Mouse (Mus musculus) neural tube, embryonic 13.5 days (tissue): ENCODE data around the gene Btnl4. TPM values are rescaled to one million over a fixed set of nuclear protein-coding genes. Genes with fewer than 3 reads are reported as not detected.
"Not testable (repeated sequence)": the region's sequence is repeated elsewhere in the genome, so short reads cannot be mapped to it uniquely, and the experiment has no call there.

Experiments used
- ATAC-seq: fragments of 200-750 bp; cut with Nextera tagmentation; 2 replicates; pipeline ENCODE4 v1.8.0; 2017; ENCODE audit warnings: low read depth, mild to moderate bottlenecking, moderate TSS enrichment, moderate library complexity
- H3K27ac ChIP-seq: fragments of 300-500 bp; sonication (generic); replicated peaks from 2 replicates; pipeline ENCODE4 v1.5.1; 2015; ENCODE audit warnings: moderate library complexity, mild to moderate bottlenecking, inconsistent platforms
- H3K27me3 ChIP-seq: fragments of 300-500 bp; sonication (generic); 2 replicates; pipeline ENCODE4 v1.6.1; 2015; ENCODE audit warnings: mild to moderate bottlenecking, inconsistent platforms
- H3K36me3 ChIP-seq: fragments of 300-500 bp; sonication (generic); 2 replicates; pipeline ENCODE4 v1.6.1; 2015; ENCODE audit warnings: mild to moderate bottlenecking, inconsistent platforms
- H3K4me1 ChIP-seq: fragments of 300-500 bp; sonication (generic); replicated peaks from 2 replicates; pipeline ENCODE4 v1.6.1; 2015; ENCODE audit warnings: inconsistent platforms
- H3K4me2 ChIP-seq: fragments of 300-500 bp; sonication (generic); 2 replicates; pipeline ENCODE4 v1.6.1; 2015; ENCODE audit warnings: inconsistent platforms, mild to moderate bottlenecking, moderate library complexity
- H3K4me3 ChIP-seq: fragments of 300-500 bp; sonication (generic); 2 replicates; pipeline ENCODE4 v1.5.1; 2015; ENCODE audit warnings: mild to moderate bottlenecking, inconsistent platforms
- H3K9ac ChIP-seq: fragments of 300-500 bp; sonication (generic); 2 replicates; pipeline ENCODE4 v1.6.1; 2015; ENCODE audit warnings: moderate library complexity, mild to moderate bottlenecking, inconsistent platforms
- H3K9me3 ChIP-seq: fragments of 300-500 bp; sonication (generic); 2 replicates; pipeline ENCODE4 v1.6.1; 2016; ENCODE audit warnings: inconsistent platforms
- WGBS: fragments of 180-500 bp; shearing (Covaris S2); methylation state at CpG from one replicate; pipeline ENCODE4 v1.1.7; 2015; 5-methylcytosine and 5-hydroxymethylcytosine counted together
- polyA plus RNA-seq: library from polyadenylated mRNA; unstranded; fragments of >200 nt; fragmentation: Nextera tagmentation; extraction: Ambion mirVana; gene quantifications from 2 replicates; pipeline ENCODE4 v1.2.1, GENCODE M21; 2015

Gene Btnl4
- polyA plus RNA-seq, 1 experiment from 2014 or later, result not detected

DNA sequence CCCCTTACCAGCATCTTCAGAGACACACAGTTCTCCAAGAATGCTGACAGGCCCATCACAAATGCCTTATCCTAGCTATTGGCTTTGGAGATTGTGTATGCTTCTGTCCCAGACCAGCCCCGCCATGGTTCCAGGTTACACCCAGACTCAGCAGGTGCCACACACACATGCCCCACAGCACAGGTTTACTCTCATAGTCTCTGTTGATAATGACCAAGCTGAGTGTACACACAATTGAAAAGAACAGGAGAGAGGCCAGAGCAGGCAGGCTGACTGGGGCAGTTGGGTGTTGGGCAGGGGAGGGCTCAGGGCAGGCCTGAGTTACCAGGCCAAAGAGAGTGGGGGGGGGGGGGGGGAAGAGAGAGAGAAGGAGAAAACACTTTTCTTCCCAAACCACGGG lies 691 bp downstream of the Btnl4 start:
- WGBS, result 89% methylated on average over 1 of the region's 2 CpGs
- H3K4me1 ChIP-seq, result no peaks in the 10 kb centered on the region
- no peak overlapping the region for H3K9ac ChIP-seq
- no peaks in the 10 kb centered on the region for H3K9me3 ChIP-seq
- H3K36me3 ChIP-seq, result no peaks in the 10 kb centered on the region
- no peak overlapping the region for H3K4me3 ChIP-seq
- H3K27me3 ChIP-seq, result no peaks in the 10 kb centered on the region
- H3K27ac ChIP-seq, result no peak overlapping the region
- H3K4me2 ChIP-seq, result no peak overlapping the region
- ATAC-seq, result no peak

DNA sequence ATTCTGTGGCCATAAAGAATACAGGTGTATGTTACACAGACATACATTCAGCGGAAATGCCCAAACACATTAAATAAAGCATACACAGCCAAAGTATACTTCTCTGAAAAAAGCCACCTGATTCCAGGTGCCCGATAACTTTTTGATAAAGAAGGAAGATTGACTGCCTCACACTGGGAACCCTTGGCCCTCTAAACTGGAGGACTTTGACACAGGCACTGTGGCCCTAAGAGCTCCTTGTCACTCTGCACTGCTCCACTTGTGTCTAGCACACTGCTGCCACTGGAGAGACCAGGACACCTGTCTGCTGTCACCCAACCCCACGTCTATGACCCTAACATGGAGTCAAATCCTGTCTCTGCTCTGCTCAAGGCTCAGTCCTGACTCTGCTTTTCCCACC lies 2.1 kb downstream of the Btnl4 start:
- Histone ChIP-seq H3K9ac (no peak overlapping the region), H3K9me3 (no peaks in the 10 kb centered on the region), H3K4me3 (no peak overlapping the region), H3K36me3 (no peaks in the 10 kb centered on the region), H3K27me3 (no peaks in the 10 kb centered on the region), H3K27ac (no peak overlapping the region), H3K4me2 (no peak overlapping the region), H3K4me1 (no peaks in the 10 kb centered on the region)
- no peak for ATAC-seq
- 84% methylated on average over 3 of the region's 3 CpGs for WGBS

DNA sequence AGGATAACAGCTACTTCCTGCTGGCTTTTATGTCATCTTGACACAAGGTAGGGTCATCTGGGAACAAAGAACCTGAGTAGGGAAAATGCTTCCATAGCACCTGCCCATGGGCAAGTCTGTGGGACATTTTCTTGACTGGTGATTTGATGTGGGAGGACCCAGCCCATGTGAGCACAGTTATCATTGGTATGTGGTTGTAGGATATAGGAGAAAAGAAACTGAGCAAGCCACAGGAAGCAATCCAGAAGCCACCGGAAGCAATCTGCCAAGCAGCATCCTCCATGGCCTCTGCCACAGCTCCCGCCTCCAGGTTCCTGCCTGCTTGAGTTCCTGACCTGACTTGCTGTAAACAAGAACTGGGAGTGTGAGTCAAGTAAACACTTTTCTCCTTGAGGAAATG lies 6.6 kb downstream of the Btnl4 start:
- no peaks in the 10 kb centered on the region for H3K4me1 ChIP-seq
- H3K27me3 ChIP-seq, result no peaks in the 10 kb centered on the region
- H3K4me2 ChIP-seq, result no peak overlapping the region
- ATAC-seq, result no peak
- H3K36me3 ChIP-seq, result no peaks in the 10 kb centered on the region
- no peaks in the 10 kb centered on the region for H3K9me3 ChIP-seq
- no peak overlapping the region for H3K9ac ChIP-seq
- H3K27ac ChIP-seq, result no peak overlapping the region
- H3K4me3 ChIP-seq, result no peak overlapping the region
- WGBS, result 84% methylated on average over 2 of the region's 2 CpGs

DNA sequence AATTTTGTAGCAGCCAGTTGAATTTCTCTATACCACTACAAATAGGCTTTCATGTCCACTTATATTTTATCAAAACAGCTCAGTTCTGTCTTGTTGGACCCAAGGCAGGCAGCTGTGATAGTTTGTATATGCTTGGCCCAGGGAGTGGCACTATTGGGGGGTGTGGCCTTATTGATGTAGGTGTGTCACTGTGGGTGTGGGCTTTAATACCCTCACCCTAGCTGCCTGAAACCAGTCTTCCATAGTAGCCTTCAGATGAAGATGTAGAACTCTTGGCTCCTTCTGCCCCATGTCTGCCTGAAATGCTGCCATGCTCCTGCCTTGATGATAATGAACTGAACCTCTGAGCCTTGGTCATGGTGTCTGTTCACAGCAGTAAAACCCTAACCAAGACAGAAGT lies 11.2 kb downstream of the Btnl4 start:
- H3K27me3 ChIP-seq, H3K27ac ChIP-seq, H3K36me3 ChIP-seq, ATAC-seq, H3K4me3 ChIP-seq, H3K4me1 ChIP-seq, H3K9ac ChIP-seq, H3K4me2 ChIP-seq, H3K9me3 ChIP-seq: not testable (repeated sequence)

DNA sequence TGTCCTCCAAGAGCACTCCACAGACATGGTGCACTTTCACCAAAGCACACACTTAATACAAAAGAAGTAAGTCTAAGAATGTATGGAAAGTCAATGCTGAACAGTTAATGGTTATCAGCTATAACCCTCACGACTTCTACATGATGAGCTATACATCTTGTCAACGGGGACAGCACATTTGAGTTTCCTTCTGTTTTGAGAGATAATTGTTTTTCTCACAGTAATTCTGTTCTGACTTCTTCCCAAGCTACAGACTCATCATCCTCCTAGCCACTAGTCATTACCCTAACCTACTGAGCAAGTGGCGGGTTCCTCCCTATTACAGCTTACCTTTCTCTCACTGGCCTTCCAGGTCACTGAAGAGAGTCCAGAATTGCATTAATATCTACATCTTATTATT lies 17.9 kb downstream of the Btnl4 start:
- no peak overlapping the region for H3K4me2 ChIP-seq
- H3K9ac ChIP-seq, result no peak overlapping the region
- WGBS, result 90% methylated on average over 3 of the region's 3 CpGs
- no peak overlapping the region for H3K4me3 ChIP-seq
- ATAC-seq, result no peak
- H3K36me3 ChIP-seq, result no peaks in the 10 kb centered on the region
- no peaks in the 10 kb centered on the region for H3K4me1 ChIP-seq
- H3K9me3 ChIP-seq, result no peaks in the 10 kb centered on the region
- no peak overlapping the region for H3K27ac ChIP-seq
- H3K27me3 ChIP-seq, result no peaks in the 10 kb centered on the region

DNA sequence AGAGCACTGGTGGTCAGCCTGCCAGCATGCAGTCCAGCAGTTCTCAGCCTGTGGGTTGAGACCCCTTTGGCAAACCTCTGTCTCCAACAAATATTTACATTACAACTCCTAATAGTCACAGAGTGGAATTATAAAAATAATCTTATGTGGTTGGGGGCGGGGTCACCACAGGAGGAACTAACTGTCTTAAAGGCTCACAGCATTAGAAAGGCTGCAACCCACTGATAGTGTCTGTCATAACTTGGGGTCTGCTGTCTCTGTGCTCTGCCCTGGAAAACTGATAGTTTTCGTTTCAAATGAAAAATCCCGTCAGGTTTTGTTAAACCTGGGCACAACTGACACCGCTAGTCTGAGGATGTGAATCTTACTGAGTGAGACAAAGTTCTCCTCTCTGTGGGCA lies 19.4 kb downstream of the Btnl4 start:
- Histone ChIP-seq H3K36me3 (no peaks in the 10 kb centered on the region), H3K4me3 (no peak overlapping the region), H3K27ac (no peak overlapping the region), H3K4me2 (no peak overlapping the region), H3K4me1 (no peaks in the 10 kb centered on the region), H3K9me3 (no peaks in the 10 kb centered on the region), H3K9ac (no peak overlapping the region), H3K27me3 (no peaks in the 10 kb centered on the region)
- 82% methylated on average over 4 of the region's 4 CpGs for WGBS
- ATAC-seq, result no peak

DNA sequence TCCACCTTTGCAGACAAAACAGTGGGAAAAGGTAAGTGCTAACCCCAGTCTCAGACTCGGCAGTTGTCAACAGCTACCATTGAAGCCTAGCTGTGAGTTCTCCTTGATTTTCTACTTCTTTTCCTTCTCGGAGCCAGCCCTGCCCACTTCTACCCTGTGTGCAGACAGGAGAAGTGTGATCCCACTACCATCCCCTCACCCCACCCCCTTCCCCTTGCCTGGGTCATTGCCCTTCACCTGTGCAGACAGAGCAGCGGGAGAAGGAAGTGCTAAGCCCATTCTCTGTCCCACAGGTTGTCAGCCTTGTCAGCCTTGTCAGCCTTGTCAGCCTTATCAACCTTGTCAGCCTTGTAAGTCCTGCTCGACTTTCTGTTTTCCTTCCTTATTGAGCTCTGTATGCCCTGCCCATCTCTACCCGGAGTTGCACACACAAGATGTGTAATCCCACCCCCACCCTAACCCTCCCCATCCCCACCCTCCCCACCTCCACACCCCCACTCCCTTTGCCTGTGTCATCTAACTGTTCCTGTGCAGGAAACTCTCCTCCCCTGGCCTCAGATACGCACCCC lies 28.6 kb downstream of the Btnl4 start:
- Histone ChIP-seq H3K36me3 (no peaks in the 10 kb centered on the region), H3K27me3 (no peaks in the 10 kb centered on the region), H3K9me3 (no peaks in the 10 kb centered on the region), H3K4me2 (no peak overlapping the region), H3K9ac (no peak overlapping the region), H3K27ac (no peak overlapping the region), H3K4me1 (no peaks in the 10 kb centered on the region), H3K4me3 (no peak overlapping the region)
- WGBS, result 76% methylated on average over 6 of the region's 6 CpGs
- ATAC-seq, result no peak

DNA sequence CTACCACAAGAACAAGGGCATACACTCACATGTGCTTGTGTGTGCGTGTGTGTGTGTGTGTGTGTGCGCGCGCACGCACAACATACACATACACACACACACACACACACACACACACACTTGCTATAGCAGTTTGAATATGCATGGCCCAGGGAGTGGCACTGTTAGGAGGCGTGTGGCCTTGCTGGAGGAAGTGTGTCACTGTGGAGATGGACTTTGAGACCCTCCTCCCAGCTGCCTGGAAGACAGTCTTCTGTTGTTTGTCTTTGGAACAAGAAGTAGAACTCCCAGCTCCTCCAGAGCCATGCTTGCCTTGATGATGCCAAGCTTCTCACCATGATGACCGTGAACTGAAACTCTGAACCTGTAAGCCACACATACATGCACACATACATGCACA lies 35.1 kb downstream of the Btnl4 start:
- no peak overlapping the region for H3K27ac ChIP-seq
- no peaks in the 10 kb centered on the region for H3K27me3 ChIP-seq
- no peak for ATAC-seq
- no peak overlapping the region for H3K4me3 ChIP-seq
- no peak overlapping the region for H3K4me2 ChIP-seq
- H3K36me3 ChIP-seq, result no peaks in the 10 kb centered on the region
- H3K4me1 ChIP-seq, result no peaks in the 10 kb centered on the region
- 88% methylated on average over 7 of the region's 7 CpGs for WGBS
- H3K9me3 ChIP-seq, result no peaks in the 10 kb centered on the region
- H3K9ac ChIP-seq, result no peak overlapping the region

DNA sequence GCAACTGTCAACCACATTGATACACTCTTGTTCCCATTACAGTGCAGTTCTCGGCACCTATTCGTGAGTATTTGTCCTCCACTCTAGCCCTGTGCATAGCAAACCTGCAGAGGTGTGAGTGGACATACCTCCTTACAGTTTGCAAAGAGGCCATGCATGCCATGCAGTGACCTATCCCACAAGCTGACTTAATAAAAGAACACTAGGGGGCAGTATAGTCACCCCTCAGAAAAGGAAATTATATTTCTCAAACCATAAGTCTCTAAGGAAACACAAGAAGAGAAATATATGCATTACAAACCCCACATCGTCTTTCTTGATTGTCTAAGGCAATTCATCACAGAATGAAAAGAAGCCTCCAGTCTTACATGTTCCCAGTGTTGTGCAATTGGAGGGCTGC lies 37.3 kb downstream of the Btnl4 start:
- Histone ChIP-seq H3K4me2 (no peak overlapping the region), H3K27me3 (no peaks in the 10 kb centered on the region), H3K36me3 (no peaks in the 10 kb centered on the region), H3K27ac (no peak overlapping the region), H3K4me1 (no peaks in the 10 kb centered on the region), H3K9me3 (no peaks in the 10 kb centered on the region; the same call in 1 of the 2 replicates), H3K4me3 (no peak overlapping the region), H3K9ac (no peak overlapping the region)
- WGBS, result 52% methylated on average over 3 of the region's 3 CpGs
- no peak for ATAC-seq

DNA sequence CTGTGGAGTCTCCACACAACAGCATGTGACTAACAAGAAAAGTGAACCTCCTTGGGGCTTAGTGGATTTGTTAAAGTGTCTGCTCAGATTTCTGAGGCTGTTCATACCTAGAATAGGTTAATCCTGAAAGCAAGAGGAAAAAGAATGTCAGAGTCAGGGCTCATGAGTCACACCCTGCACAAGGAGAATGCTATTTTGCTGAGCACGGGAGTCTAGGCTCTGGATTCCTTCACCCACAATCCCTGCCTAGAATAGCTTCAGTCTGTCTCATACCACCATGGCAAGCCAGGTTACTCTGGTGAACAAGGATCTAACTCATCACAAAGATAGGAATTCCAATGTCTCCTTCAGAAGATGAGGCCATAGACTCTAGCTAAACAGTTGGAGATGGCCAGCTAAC lies 38.5 kb downstream of the Btnl4 start:
- no peaks in the 10 kb centered on the region for H3K4me1 ChIP-seq
- no peaks in the 10 kb centered on the region for H3K27me3 ChIP-seq
- no peak overlapping the region for H3K9ac ChIP-seq
- ATAC-seq, result no peak
- H3K4me2 ChIP-seq, result no peak overlapping the region
- H3K27ac ChIP-seq, result no peak overlapping the region
- WGBS, result 76% methylated on average over 1 of the region's 1 CpGs
- H3K4me3 ChIP-seq, result no peak overlapping the region
- H3K36me3 ChIP-seq, result no peaks in the 10 kb centered on the region
- no peaks in the 10 kb centered on the region; the same call in 1 of the 2 replicates for H3K9me3 ChIP-seq

DNA sequence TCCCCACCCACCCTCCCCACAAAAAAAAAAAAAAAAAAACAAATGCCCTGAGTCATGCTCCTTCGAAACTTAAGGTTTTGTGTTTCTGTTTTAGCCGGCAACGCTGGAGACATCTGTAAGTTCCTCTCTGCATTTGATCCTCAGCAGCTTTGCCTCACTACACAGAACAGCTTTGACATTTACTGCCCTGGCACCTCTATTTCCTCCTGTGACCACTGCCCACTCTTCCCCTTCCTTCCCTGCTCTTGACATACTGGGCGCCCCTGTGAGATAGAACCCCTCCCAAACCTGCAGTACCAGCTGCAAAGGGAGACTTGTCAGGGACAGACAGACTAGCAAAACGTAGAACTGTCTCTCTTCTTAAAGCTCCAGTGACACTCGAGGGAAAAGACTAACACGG lies 39.5 kb downstream of the Btnl4 start:
- Histone ChIP-seq H3K4me3 (no peak overlapping the region), H3K4me1 (no peaks in the 10 kb centered on the region), H3K36me3 (no peaks in the 10 kb centered on the region), H3K9me3 (no peaks in the 10 kb centered on the region; the same call in 1 of the 2 replicates), H3K9ac (no peak overlapping the region), H3K27me3 (no peaks in the 10 kb centered on the region), H3K27ac (no peak overlapping the region), H3K4me2 (no peak overlapping the region)
- 68% methylated on average over 7 of the region's 7 CpGs for WGBS
- no peak for ATAC-seq

DNA sequence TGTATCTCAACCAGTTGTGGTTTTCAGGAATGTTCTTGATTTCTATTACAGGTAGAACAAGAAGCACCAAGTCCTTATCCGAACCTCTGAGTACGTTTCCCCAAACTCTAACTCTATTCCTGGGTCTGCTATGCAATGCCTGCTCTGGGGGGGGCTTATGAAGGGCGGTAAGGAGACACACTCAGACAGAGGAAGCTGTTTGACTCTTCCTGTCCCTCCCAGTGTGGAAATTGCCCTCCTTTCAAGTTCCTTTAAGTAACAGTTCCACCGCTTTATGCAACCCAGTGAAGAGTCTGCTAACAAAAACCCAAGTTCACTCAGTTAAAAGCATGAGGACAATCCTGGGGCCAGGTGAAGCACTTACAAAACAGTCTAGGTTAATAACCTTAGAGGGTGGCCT lies 40.0 kb downstream of the Btnl4 start:
- Histone ChIP-seq H3K27me3 (no peaks in the 10 kb centered on the region), H3K4me3 (no peak overlapping the region)
- 65% methylated on average over 4 of the region's 4 CpGs for WGBS

DNA sequence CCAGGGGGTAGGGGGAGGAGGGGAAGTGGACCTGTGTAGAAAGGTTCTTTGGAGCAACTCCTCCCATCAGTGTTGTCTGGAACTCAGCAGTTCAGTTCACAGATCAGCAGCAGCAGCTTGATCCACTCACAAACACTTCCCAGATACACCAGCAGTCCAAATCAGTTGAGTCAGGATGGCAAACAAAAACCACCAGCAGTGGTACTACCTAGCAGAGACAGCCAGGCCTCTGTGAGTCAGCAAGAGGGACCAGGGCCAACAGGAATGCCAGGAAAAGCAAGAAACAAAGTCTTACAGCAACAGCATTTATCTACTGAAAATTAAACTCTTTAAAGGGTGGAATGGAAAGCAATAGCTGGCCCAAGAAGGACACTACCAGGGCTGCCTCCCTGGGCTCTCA lies 49.5 kb downstream of the Btnl4 start:
- Histone ChIP-seq H3K4me3 (no peak overlapping the region), H3K4me1 (no peaks in the 10 kb centered on the region), H3K9ac (no peak overlapping the region), H3K27ac (no peak overlapping the region), H3K27me3 (no peaks in the 10 kb centered on the region), H3K36me3 (no peaks in the 10 kb centered on the region), H3K9me3 (no peaks in the 10 kb centered on the region), H3K4me2 (no peak overlapping the region)
- no peak for ATAC-seq

More for the DNA sequence above, 40.0 kb downstream of the Btnl4 start:
- no peak for ATAC-seq
- no peak overlapping the region for H3K4me2 ChIP-seq
- H3K4me1 ChIP-seq, result no peaks in the 10 kb centered on the region
- H3K9me3 ChIP-seq, result no peaks in the 10 kb centered on the region; the same call in 1 of the 2 replicates
- H3K36me3 ChIP-seq, result no peaks in the 10 kb centered on the region
- no peak overlapping the region for H3K27ac ChIP-seq
- no peak overlapping the region for H3K9ac ChIP-seq
